In the genomic region with DNA sequence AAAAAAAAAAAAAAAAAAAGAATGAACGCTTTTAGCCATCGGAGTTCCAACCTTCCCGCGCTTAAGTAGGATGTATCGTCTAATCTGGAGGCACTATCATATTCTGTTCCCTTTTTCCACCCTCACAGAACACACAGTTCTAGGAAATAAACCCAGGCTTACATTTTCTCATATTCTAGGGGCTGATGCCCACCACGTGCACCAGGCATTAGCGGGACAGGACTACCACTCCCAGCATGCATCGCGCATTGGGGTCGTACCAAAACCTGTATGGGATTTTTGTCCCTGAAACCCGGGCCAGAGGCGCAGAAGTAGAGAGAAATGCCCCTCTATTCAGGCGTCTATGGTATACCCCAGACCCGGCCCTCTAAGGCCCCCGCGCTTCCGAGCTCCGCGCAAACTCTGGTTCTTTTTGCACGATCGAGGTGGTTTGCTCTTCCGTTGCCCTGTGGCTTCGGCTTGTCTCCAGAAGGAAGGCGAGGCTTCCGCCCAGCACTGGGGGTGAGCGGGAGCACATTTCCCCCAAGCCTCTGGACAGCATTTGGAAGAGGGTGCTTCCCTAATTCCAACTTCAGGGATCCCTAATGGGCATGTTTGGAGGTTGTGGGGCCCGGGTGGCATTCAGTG, we compare ENCODE assay signal across 8 mouse cellular contexts. TPM values are rescaled to one million over a fixed set of nuclear protein-coding genes. Genes with fewer than 3 reads are reported as not detected.
DNase-seq lines count a peak whose midpoint lies in the region; ATAC-seq and TF ChIP-seq lines count a peak whose summit lies in the region.

TSS of gene Uba1 (plus strand) at position 301 of the 627 bp plus-strand sequence.

- WGBS in embryonic facial prominence, embryonic 14.5 days: 25% methylated on average over 26 of the region's 27 CpGs
- 22% methylated on average over 27 of the region's 27 CpGs for WGBS in limb, embryonic 14.5 days
- 22% methylated on average over 27 of the region's 27 CpGs for WGBS in midbrain, postnatal 0 days

- no peaks in the 10 kb centered on the region for H3K4me1 ChIP-seq in embryonic facial prominence, embryonic 14.5 days (ENCODE audit: control insufficient read depth, insufficient read depth, low read length)
- no peaks in the 10 kb centered on the region for H3K4me1 ChIP-seq in limb, embryonic 14.5 days (ENCODE audit: control insufficient read depth, insufficient read depth, low read length)
- no peaks in the 10 kb centered on the region for H3K4me1 ChIP-seq in midbrain, postnatal 0 days (ENCODE audit: insufficient read depth, low read length)

- TF ChIP-seq CTCF in midbrain, postnatal 0 days (IDR thresholded peaks at IDR 0.05): no peak

- H3K4me2 ChIP-seq in embryonic facial prominence, embryonic 14.5 days (ENCODE audit: low read depth, low read length): peak within 1 kb of the TSS; percentile 71
- peak within 1 kb of the TSS; percentile 64 for H3K4me2 ChIP-seq in limb, embryonic 14.5 days (replicated peaks; ENCODE audit: low read depth, low read length, severe bottlenecking)
- peak within 1 kb of the TSS; percentile 75 for H3K4me2 ChIP-seq in midbrain, postnatal 0 days (ENCODE audit: low read depth, low read length, poor library complexity, severe bottlenecking)

- H3K36me3 ChIP-seq in embryonic facial prominence, embryonic 14.5 days (ENCODE audit: control insufficient read depth, insufficient read depth, low read length): no peaks in the 10 kb centered on the region
- H3K36me3 ChIP-seq in limb, embryonic 14.5 days (ENCODE audit: control insufficient read depth, insufficient read depth, low read length): no peaks in the 10 kb centered on the region
- H3K36me3 ChIP-seq in midbrain, postnatal 0 days (ENCODE audit: insufficient read depth, low read length): no peaks in the 10 kb centered on the region

- TF ChIP-seq POLR2A in limb, embryonic 14.5 days (IDR thresholded peaks at IDR 0.05; ENCODE audit: borderline replicate concordance, extremely low read depth, insufficient read depth, insufficient read length): no peak

- no peaks in the 10 kb centered on the region for H3K27me3 ChIP-seq in embryonic facial prominence, embryonic 14.5 days (replicated peaks; ENCODE audit: control insufficient read depth, insufficient read depth, low read length)
- no peaks in the 10 kb centered on the region for H3K27me3 ChIP-seq in limb, embryonic 14.5 days (ENCODE audit: control insufficient read depth, insufficient read depth, low read length)
- H3K27me3 ChIP-seq in midbrain, postnatal 0 days (ENCODE audit: insufficient read depth, low read length): no peaks in the 10 kb centered on the region

- peak within 1 kb of the TSS; percentile 71 for H3K27ac ChIP-seq in embryonic facial prominence, embryonic 14.5 days (replicated peaks; ENCODE audit: low read depth, low read length)
- 0 out of 2 replicates have a peak within 1 kb of the TSS, but pooled peaks have one; percentile 38 for H3K27ac ChIP-seq in limb, embryonic 14.5 days (replicated peaks; ENCODE audit: low read depth, low read length)
- no peak within 1 kb of the TSS for H3K27ac ChIP-seq in midbrain, postnatal 0 days (ENCODE audit: low read depth, low read length)

- DNase-seq in 416B (ENCODE audit: low read depth): peak; percentile 95
- DNase-seq in adrenal gland, postnatal 4 days (ENCODE audit: low spot score in 2 of 2): peak in 1 of 2 experiments; percentile 43
- DNase-seq in embryonic facial prominence, embryonic 14.5 days (ENCODE audit: low spot score): peak; percentile 95
- DNase-seq in heart, adult 8-10 months (ENCODE audit: low spot score): peak; percentile 68
- DNase-seq in kidney, adult 9 months: peak; percentile 70
- DNase-seq in limb, embryonic 14.5 days (ENCODE audit: low spot score): peak; percentile 93
- peak; percentile 92 for DNase-seq in midbrain, postnatal 0 days (ENCODE audit: low spot score)
- DNase-seq in spleen, postnatal 14 days (ENCODE audit: low spot score in 2 of 2): peak; percentile 38 to 55

- H3K9me3 ChIP-seq in embryonic facial prominence, embryonic 14.5 days (ENCODE audit: control insufficient read depth, low read length): no peaks in the 10 kb centered on the region
- no peaks in the 10 kb centered on the region for H3K9me3 ChIP-seq in limb, embryonic 14.5 days (ENCODE audit: control insufficient read depth, low read length)
- no peaks in the 10 kb centered on the region for H3K9me3 ChIP-seq in midbrain, postnatal 0 days (ENCODE audit: low read length)

- peak within 1 kb of the TSS; percentile 61 for H3K9ac ChIP-seq in embryonic facial prominence, embryonic 14.5 days (ENCODE audit: low read depth, low read length)
- peak within 1 kb of the TSS; percentile 60 for H3K9ac ChIP-seq in limb, embryonic 14.5 days (ENCODE audit: low read depth, low read length, severe bottlenecking)
- H3K9ac ChIP-seq in midbrain, postnatal 0 days (replicated peaks; ENCODE audit: low read length, poor library complexity, severe bottlenecking): no peak within 1 kb of the TSS; the same call in 1 of the 2 replicates

- peak; percentile 90 for ATAC-seq in embryonic facial prominence, embryonic 14.5 days (ENCODE audit: low read depth)
- ATAC-seq in limb, embryonic 14.5 days (ENCODE audit: low FRiP score, low read depth): peak; percentile 86
- ATAC-seq in midbrain, postnatal 0 days (ENCODE audit: low FRiP score): peak; percentile 76

- peak within 1 kb of the TSS; percentile 48 for H3K4me3 ChIP-seq in embryonic facial prominence, embryonic 14.5 days (ENCODE audit: low read depth, low read length)
- H3K4me3 ChIP-seq in limb, embryonic 14.5 days (replicated peaks; ENCODE audit: low read length): peak within 1 kb of the TSS; percentile 48
- H3K4me3 ChIP-seq in midbrain, postnatal 0 days (ENCODE audit: low read depth, low read length): peak within 1 kb of the TSS; percentile 39

RNA-seq across cellular contexts. Expression of gene Uba1, which starts in this region (rescaled TPM):
- total RNA-seq in adrenal gland, postnatal 4 days (2021): 100 to 1,000 TPM; 348 to 400 TPM
- 165 and 192 TPM in 2 replicates for polyA plus RNA-seq in embryonic facial prominence, embryonic 14.5 days (2014; fragmentation: Nextera tagmentation; extraction: Ambion mirVana)
- total RNA-seq in heart, adult 8-10 months (2022): 100 to 1,000 TPM; 197 to 257 (median 214) TPM
- polyA plus RNA-seq in limb, embryonic 14.5 days (2012; rRNA removed): 246 and 331 TPM in 2 replicates
- polyA plus RNA-seq in limb, embryonic 14.5 days (2014; fragmentation: Nextera tagmentation; extraction: Ambion mirVana): 181 and 183 TPM in 2 replicates
- total RNA-seq in midbrain, postnatal 0 days (2014; rRNA removed): 594 and 646 TPM in 2 replicates
- 263 and 265 TPM in 2 replicates for polyA plus RNA-seq in midbrain, postnatal 0 days (2015; fragmentation: Nextera tagmentation; extraction: Ambion mirVana)
